Mouse (Mus musculus) neural tube, embryonic 10.5 days (tissue): Measurements from ENCODE around the gene Eif4g3.

ENCODE experiments used
- DNase-seq: peaks from one replicate; pipeline ENCODE4 v3.0.0-alpha.2; 2017; ENCODE audit warnings: low spot score; ENCODE audit errors: extremely low spot score

Gene Eif4g3

DNA sequence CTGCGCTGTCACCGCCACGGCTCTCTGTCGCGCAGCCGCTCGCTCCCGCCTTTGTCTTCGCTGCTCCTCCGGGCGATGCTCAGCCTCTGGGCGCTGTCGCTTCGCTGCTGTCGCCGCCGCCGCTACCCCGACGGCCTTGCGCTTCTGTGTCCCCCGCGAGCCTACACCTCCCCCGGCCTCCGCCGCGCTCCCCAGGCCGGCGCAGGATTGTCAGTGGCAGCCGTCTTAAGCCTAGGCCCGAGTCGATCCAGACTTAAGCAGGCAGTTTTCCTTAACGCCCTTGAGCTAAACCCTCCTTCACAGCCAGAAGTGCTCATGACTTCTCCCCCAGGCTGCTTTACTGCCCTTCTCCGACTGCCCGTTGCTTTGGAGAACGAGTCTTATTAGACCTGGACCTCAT, 224.6 kb downstream of the Eif4g3 start:
- DNase-seq = no peak

DNA sequence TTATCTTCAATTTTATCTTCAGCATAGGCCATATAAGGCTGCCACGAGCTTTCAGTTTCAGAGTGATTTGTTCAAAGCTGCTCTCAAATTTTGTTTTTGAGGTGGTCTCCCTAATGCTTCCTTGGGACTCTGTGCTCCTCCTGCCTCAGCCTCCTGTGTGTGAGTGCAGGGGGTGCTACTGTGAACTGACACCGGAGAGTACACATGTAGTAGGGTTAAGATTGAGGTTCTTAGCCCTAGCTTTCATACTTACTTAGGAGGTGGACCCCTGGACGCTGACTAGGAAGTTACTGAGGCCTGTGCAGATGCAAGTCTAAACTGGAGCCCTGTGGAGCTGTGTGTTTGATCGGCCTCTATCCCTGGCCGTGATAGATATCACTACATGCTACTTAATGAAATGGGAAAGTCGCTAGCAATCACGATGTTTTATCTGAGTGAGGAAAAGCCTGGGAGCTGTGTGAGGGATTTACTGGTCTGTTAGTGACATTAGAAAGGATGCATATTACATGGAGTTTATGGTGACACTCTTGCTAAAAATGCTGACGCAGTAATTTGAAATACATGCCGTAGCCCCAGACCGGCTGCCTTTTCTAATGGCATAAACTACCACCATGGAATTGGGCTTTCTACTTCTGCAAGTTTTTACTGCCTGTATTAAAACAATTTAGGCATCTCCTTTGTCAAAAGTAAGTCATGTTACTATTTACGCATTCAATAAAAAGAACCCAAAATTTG, 225.3 kb downstream of the Eif4g3 start:
- no peak for DNase-seq

DNA sequence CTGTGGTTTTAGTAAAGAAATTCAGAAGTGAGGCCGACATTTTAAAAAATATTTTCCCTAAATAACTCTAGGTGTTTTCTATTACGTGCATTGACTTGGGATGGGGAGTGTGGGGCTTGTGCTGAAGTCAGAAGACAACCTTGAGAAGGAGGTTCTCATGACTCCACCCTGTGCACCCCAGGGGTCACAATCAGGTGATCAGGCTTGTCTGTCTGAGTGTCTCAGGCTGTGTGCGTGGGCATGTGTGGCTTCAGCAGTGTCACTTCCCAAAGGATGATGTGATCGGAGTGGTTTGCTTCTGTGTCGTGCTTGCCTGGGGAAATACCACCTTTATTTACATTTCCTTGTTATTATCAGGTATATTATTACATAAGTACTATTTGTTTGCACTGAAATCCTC, 226.5 kb downstream of the Eif4g3 start:
- no peak for DNase-seq

DNA sequence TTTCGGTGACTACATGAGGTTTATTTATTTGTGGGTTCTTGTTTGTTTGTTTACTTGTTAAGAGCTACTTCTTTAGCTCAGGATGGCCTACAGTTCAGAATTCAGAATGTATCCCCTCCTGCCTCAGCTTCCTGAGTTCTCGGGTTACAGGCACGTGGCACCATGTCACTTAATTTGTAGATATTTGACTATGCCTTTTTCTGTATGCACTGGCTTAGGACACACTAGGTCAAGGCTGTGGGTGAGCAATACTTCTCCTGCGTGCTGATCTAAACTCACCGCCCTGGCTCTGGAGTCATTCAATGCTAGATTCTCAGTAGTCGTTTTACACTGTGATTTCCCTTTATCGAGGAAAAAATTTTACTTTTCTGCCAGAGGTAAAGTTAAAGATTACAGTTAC, 227.9 kb downstream of the Eif4g3 start:
- DNase-seq = no peak

DNA sequence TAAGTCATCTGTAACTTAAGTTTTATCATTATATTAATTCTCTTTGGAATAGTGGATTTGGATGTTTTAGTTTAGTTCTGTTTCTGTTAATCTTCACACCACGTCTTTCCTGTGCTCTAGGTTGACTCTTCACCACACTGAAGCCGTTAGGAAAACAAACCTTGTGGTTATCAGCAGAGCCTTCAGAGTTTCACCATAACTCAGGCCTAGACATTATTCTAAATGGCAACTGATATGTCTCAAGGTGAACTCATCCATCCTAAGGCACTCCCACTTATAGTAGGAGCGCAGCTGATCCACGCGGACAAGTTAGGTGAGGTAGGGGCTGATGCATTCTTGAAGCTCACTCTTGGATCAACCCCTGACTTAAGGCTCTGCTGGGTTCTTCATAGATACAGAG, 228.6 kb downstream of the Eif4g3 start:
- no peak for DNase-seq

DNA sequence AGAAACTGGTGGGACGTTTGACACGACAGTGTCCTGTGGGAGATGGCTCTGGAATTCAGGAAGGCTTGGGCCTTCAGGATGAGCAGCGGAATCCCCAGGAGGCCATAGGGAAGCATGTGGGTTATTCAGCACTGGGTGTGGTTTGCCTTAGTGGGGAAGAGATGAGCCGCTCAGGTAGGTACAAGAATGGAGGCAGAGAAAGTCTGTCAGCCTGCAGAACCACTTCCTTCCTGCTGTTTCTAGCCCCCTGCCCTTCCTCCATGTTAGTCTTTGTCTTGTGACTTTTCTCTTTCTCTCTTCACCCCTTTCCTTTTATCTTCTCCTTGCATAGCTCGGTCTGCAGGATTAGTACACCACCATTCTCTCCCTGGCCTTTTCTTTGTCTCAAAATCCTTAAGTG, 229.6 kb downstream of the Eif4g3 start:
- no peak for DNase-seq

DNA sequence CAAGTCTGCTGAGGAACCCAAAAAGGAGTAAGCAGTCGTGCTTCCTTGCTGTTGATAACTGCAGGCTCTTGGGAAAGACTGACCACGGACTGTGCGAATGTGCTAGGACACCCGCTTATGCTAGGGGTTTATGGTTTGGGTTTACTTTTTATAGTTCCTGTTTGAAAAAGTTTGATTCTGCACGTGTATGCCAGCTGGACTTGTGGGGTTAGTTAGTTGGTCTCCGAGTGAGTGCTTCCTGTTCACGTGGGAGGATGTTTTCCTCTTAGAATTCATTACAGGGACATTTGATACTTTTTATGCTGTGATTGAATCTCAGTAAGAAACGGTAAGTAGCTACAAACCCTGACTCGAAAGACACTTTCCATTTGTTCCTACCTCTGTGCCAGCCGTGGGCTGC, 230.8 kb downstream of the Eif4g3 start:
- no peak for DNase-seq

DNA sequence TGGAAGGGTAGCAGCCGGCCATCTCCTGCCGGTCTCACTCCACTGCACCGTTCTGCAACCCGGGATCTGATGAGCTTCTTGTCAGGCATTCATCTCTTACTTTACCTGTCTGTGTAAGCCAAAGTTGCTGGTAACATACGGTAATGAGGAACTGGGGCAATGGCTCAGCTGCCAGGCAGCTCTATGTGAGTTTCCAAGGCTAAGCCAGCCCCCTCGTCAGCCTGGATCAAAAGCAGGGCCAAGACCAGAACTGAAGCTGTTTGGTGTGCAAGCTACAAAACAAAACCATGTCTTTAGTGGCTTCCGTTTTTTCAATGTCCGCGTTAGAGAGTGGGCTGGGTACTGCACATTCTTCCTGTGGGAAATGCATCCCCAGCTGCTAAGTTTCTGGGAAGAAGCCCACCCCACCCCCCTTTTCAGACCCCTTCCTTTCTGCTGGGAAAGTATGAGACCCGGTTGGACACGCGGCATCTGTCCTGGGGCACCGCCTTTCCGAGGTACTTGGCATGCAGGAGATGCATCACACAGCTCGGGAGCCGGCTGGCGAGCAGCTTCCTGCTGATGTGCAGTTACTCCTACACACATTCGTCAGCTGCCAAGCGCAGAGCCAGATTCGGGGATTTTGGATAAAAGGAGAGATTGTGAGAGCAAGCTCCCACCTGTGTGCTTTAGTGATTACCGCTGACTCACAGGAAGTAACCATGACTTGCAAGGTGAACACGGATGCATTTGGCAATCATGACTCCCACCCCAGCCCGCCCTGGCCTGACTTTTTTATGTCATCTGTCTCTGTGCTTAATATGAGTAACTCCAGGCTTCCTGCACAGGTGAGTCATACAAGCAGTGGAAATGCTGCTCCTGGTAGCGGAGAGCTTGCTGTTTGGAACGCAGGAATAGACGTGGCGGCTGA, 254.2 kb downstream of the Eif4g3 start:
- DNase-seq = no peak

DNA sequence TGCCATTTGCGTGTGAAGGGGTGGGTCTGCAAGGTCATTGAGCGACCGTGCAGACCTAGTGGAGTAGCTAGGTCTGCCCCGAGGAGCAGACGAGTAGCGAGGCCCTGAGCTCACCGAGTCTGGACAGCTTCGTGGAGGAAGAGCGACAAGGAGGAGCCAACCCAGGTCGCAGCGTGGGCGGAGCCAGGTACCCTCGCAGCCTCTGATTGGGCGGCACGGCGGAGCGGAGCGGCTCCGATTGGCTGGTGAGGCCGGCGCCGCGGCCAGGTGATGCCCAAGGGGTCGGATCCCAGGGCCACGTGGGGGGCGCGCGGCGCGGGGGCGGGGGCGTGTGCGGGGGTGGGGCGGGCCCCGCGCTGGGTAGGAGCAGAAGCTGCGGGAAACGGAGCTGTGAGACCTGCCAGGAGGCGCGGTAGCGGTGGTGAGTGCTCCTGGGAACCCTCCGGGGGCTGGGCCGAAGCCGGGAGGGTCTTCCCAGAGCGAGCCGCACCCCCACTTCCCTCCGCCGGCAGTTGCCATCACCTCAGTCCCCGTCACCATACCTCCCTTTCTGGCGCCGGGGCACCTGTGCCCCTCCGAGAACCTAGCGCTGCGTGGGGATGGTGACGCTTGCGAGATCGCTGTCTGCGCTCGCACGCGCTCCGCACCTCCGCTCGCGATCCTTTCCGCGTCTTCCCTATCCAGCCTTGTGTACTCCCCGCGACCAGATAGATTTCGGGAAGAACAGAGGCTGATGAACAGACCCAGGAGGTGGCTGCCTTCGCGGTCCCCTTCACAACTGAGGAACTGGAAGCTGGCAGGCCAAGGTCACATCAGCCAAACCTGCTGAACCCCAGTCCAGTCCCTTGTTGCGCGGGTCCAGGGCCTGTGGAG, 257.5 kb downstream of the Eif4g3 start, which contains the start of the genes Sh2d5 and Kif17:
Gene Sh2d5 (plus strand): TSS at position 316 of the 873 bp plus-strand sequence.
Gene Kif17 (plus strand): TSS at position 348 of the 873 bp plus-strand sequence.
- peak; percentile 84 for DNase-seq

DNA sequence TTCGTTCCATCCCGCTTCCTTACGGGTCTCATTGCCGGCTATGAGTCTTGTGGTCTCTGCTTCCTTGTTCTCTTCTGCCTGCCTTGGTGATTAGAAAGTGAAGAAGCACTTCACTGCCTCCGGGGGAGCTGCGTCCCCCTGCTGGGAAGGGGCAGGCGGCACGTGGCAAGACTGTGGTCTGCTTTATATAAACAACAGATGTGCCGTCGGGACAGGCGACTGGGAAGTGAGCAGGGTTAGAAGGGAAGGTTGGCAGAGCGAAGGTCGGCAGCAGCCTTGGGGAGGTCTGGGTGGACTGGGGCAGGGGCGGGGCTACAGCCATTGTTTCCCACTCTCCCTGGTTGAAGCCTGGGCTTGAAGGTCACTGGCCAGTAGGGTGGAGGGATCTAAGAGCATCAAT, 259.0 kb downstream of the Eif4g3 start:
- peak; percentile 69 for DNase-seq

DNA sequence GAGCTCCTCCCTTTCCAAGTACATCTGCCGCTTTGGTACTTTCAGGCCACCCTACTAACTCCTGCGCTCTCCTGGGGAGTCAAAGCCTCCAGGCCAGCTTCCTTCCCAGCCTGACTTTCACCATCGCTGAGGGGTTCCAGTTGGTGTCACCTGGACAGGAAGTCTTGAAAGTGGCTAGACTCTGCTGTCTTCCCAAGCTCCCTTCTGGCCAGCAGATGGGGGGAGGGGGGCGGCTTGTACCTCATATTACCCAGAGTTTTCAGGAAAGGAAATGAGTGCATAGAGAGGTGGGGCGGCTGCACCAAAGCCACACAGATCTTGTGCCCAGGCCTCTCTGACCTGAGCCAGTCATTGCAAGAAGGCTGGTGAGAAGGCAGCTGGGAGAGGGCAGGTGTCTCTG, 259.4 kb downstream of the Eif4g3 start:
- DNase-seq = no peak

DNA sequence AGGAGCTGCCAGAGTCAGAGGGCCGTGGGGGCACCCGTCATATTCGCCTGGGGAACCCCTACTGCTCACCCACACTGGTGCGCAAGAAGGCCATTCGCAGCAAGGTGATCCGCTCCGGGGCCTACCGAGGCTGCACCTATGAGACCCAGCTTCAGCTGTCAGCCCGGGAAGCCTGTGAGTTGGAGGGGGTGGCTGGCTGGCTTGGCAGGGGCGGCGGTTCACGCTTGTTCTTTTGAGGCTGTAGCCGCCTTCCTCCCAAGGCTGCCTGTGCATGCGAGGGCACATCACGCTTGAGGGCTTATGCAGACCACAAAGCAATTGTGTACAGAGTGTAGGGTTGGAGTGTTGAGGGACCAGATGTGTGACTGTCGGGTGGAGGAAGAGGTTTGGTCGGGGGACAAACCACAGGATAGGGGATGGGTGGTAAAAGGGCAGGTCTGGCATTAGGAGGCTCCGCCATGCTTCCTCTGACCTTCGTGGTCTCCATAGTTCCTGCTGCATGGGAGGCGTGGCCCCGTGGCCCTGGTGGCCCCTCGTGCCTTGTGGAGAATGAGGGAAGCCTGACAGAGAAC, 264.4 kb downstream of the Eif4g3 start:
- no peak for DNase-seq
